Mouse (Mus musculus): ENCODE results near the gene Pwp2.
"Not testable (repeated sequence)": the region's sequence is repeated elsewhere in the genome, so short reads cannot be mapped to it uniquely, and the experiment has no call there.

Gene Pwp2

GRCm38 (mm10) chr10:78140843-78141242, 44.1 kb downstream of the Pwp2 start:
- no peak for DNase-seq (ENCODE audit: low spot score)

GRCm38 (mm10) chr10:78140251-78140600, 44.7 kb downstream of the Pwp2 start:
- DNase-seq (ENCODE audit: low spot score), result no peak

GRCm38 (mm10) chr10:78139572-78140250, 45.2 kb downstream of the Pwp2 start:
- no peak for DNase-seq (ENCODE audit: low spot score)

GRCm38 (mm10) chr10:78138812-78139523, 46.0 kb downstream of the Pwp2 start:
- DNase-seq (ENCODE audit: low spot score), result no peak

GRCm38 (mm10) chr10:78137191-78137590, 47.8 kb downstream of the Pwp2 start:
- DNase-seq (ENCODE audit: low spot score), result no peak

- DNase-seq (ENCODE audit: low spot score), result no peak
These were observed 49.0 kb downstream of the Pwp2 start for GRCm38 (mm10) chr10:78135947-78136346.

- peak; percentile 49 for DNase-seq (ENCODE audit: low spot score)
These were observed 49.8 kb downstream of the Pwp2 start for GRCm38 (mm10) chr10:78134975-78135798.

- no peak for DNase-seq (ENCODE audit: low spot score)
These were observed 50.5 kb downstream of the Pwp2 start for GRCm38 (mm10) chr10:78134400-78134799.

GRCm38 (mm10) chr10:78129998-78130397, 55.0 kb downstream of the Pwp2 start:
- no peak for DNase-seq (ENCODE audit: low spot score)

GRCm38 (mm10) chr10:78129423-78129822, 55.5 kb downstream of the Pwp2 start:
- no peak for DNase-seq (ENCODE audit: low spot score)

GRCm38 (mm10) chr10:78128647-78129046, 56.3 kb downstream of the Pwp2 start:
- DNase-seq (ENCODE audit: low spot score), result no peak

- DNase-seq (ENCODE audit: low spot score), result no peak
These were observed 57.0 kb downstream of the Pwp2 start for GRCm38 (mm10) chr10:78127931-78128330.

- DNase-seq (ENCODE audit: low spot score), result no peak
These were observed 57.7 kb downstream of the Pwp2 start for GRCm38 (mm10) chr10:78127046-78127870.

- DNase-seq (ENCODE audit: low spot score), result no peak
These were observed 58.6 kb downstream of the Pwp2 start for GRCm38 (mm10) chr10:78126311-78126710.

- not testable (repeated sequence) for DNase-seq (ENCODE audit: low spot score)
These were observed 59.9 kb downstream of the Pwp2 start for GRCm38 (mm10) chr10:78125061-78125460.

GRCm38 (mm10) chr10:78124137-78124536, 60.8 kb downstream of the Pwp2 start:
- peak; percentile 67 for DNase-seq (ENCODE audit: low spot score)
